Mouse (Mus musculus): Measurements from ENCODE around the gene Krt76. TPM values are rescaled to one million over a fixed set of nuclear protein-coding genes. Genes with fewer than 3 reads are reported as not detected.

The Krt76 gene
- polyA plus RNA-seq, 1 experiment from 2014 or later: not detected

GRCm38 (mm10) chr15:101859735-101860170 is 33.0 kb downstream of the Krt76 start:
- Histone ChIP-seq H3K27ac (no peak overlapping the region), H3K4me1 (no peaks in the 10 kb centered on the region), H3K9ac (peak overlapping the region; percentile 28; the same call in 1 of the 2 replicates), H3K36me3 (no peaks in the 10 kb centered on the region), H3K4me3 (peak overlapping the region; percentile 36), H3K9me3 (no peaks in the 10 kb centered on the region), H3K27me3 (peaks cover 57% of the 10 kb centered on the region), H3K4me2 (peak overlapping the region; percentile 72)
- ATAC-seq (ENCODE audit: borderline replicate concordance, extremely low read depth, low FRiP score, low TSS enrichment): no peak
- WGBS: under 1% methylated on average over 33 of the region's 33 CpGs

DNA sequence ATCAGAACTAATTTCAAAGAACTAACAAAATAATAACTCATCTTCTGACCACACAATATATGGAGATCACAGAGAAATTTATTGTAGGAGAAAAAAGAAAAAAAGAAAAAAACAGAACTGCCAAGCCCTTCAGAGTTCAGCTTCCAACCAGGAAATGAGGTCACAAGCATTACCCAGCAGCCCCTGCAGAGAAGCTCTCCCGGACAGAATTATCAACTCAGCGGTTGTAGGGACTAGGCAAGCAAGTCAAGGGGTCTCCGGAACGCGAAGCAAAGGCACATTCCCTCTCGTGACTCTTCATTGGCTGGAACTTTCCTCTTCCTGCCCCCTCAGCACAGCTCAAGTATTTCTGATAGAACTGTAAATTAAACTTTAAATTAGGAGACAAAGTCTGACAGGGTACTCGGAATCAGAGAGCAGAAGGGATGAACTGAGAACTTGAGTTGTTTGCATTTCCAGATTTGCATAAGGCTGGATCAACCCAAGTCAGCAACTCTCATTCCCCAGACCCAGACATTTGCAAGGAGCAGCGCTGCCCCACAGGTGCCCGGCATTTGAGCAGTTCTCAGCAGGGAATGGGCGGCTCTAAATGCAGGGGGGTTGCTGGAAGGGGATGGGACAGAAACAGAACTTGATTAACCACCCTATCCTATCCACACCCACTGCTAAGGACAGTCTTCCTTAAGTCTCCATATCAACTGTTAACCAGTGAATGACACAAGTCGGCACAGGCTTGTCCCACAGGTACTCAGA is 33.9 kb downstream of the Krt76 start:
- Histone ChIP-seq H3K4me3 (no peak overlapping the region), H3K4me1 (no peaks in the 10 kb centered on the region), H3K4me2 (peak overlapping the region; percentile 72), H3K27ac (no peak overlapping the region), H3K9ac (no peak overlapping the region), H3K9me3 (no peaks in the 10 kb centered on the region), H3K27me3 (peaks cover 64% of the 10 kb centered on the region), H3K36me3 (no peaks in the 10 kb centered on the region)
- 4% methylated on average over 11 of the region's 11 CpGs for WGBS
- ATAC-seq (ENCODE audit: borderline replicate concordance, extremely low read depth, low FRiP score, low TSS enrichment): no peak

- Histone ChIP-seq H3K9ac (no peak overlapping the region), H3K36me3 (no peaks in the 10 kb centered on the region), H3K9me3 (no peaks in the 10 kb centered on the region), H3K4me1 (no peaks in the 10 kb centered on the region), H3K4me2 (no peak overlapping the region), H3K27ac (no peak overlapping the region), H3K4me3 (no peak overlapping the region), H3K27me3 (peaks cover 75% of the 10 kb centered on the region)
- ATAC-seq (ENCODE audit: borderline replicate concordance, extremely low read depth, low FRiP score, low TSS enrichment): no peak
- 54% methylated on average over 5 of the region's 5 CpGs for WGBS
Observed at GRCm38 (mm10) chr15:101856696-101857095, 36.0 kb downstream of the Krt76 start.

DNA sequence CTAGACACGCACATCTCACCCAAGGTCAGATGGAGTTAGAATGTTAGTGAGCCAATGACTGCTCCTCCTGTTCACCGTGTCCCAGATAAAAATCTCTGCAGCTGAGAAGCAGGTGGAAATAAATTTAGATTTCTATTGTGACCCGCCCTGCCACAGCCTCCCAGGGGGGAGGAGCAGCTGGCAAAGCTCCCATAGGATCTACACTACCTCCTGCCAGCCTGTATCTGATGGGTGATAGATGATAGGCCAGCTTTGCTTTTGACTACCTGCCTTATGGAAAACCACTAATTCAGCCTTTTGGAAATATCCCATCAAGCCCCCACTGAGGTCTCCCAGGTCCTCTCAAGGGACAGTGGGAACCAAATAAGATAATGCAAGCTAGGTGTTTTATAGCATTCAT is 37.0 kb downstream of the Krt76 start:
- 48% methylated on average over 3 of the region's 3 CpGs for WGBS
- Histone ChIP-seq H3K4me2 (no peak overlapping the region), H3K4me1 (no peaks in the 10 kb centered on the region), H3K4me3 (no peak overlapping the region), H3K9me3 (no peaks in the 10 kb centered on the region), H3K9ac (no peak overlapping the region), H3K27ac (no peak overlapping the region), H3K27me3 (peaks cover 65% of the 10 kb centered on the region), H3K36me3 (no peaks in the 10 kb centered on the region)
- no peak for ATAC-seq (ENCODE audit: borderline replicate concordance, extremely low read depth, low FRiP score, low TSS enrichment)

GRCm38 (mm10) chr15:101854294-101854693 is 38.4 kb downstream of the Krt76 start:
- peaks cover 51% of the 10 kb centered on the region; the same call in 1 of the 2 replicates for H3K27me3 ChIP-seq

GRCm38 (mm10) chr15:101852571-101852970 is 40.1 kb downstream of the Krt76 start:
- WGBS: 38% methylated on average over 5 of the region's 5 CpGs
- no peak overlapping the region for H3K4me2 ChIP-seq
- H3K27ac ChIP-seq: no peak overlapping the region
- H3K36me3 ChIP-seq: no peaks in the 10 kb centered on the region
- H3K9ac ChIP-seq: no peak overlapping the region
- ATAC-seq (ENCODE audit: borderline replicate concordance, extremely low read depth, low FRiP score, low TSS enrichment): no peak
- no peak overlapping the region for H3K4me3 ChIP-seq
- H3K9me3 ChIP-seq: no peaks in the 10 kb centered on the region
- H3K27me3 ChIP-seq: peaks cover 39% of the 10 kb centered on the region; the same call in 1 of the 2 replicates
- no peaks in the 10 kb centered on the region for H3K4me1 ChIP-seq

More at GRCm38 (mm10) chr15:101854294-101854693, 38.4 kb downstream of the Krt76 start:
- H3K36me3 ChIP-seq: no peaks in the 10 kb centered on the region
- H3K4me2 ChIP-seq: no peak overlapping the region
- H3K27ac ChIP-seq: no peak overlapping the region
- no peak overlapping the region for H3K4me3 ChIP-seq
- no peaks in the 10 kb centered on the region for H3K9me3 ChIP-seq
- H3K9ac ChIP-seq: no peak overlapping the region
- ATAC-seq (ENCODE audit: borderline replicate concordance, extremely low read depth, low FRiP score, low TSS enrichment): no peak
- WGBS: 10% methylated on average over 5 of the region's 5 CpGs
- H3K4me1 ChIP-seq: no peaks in the 10 kb centered on the region

GRCm38 (mm10) chr15:101850694-101851093 is 42.0 kb downstream of the Krt76 start, which contains the start of gene Krt1:
Gene Krt1 (minus strand): TSS chr15:101850794.
- peaks cover 43% of the 10 kb centered on the region for H3K27me3 ChIP-seq
- H3K9me3 ChIP-seq: no peaks in the 10 kb centered on the region
- no peak for ATAC-seq (ENCODE audit: borderline replicate concordance, extremely low read depth, low FRiP score, low TSS enrichment)
- 0 out of 2 replicates have a peak, but pooled peaks cover under 1% of the 10 kb centered on the region for H3K4me1 ChIP-seq
- no peak within 1 kb of the TSS for H3K9ac ChIP-seq
- 57% methylated on average over 6 of the region's 6 CpGs for WGBS
- no peak within 1 kb of the TSS for H3K27ac ChIP-seq
- no peaks in the 10 kb centered on the region for H3K36me3 ChIP-seq
- H3K4me2 ChIP-seq: no peak within 1 kb of the TSS
- H3K4me3 ChIP-seq: no peak within 1 kb of the TSS

- 2% methylated on average over 36 of the region's 37 CpGs for WGBS
- Histone ChIP-seq H3K27ac (no peak overlapping the region), H3K4me2 (peak overlapping the region; percentile 89), H3K9ac (peak overlapping the region; percentile 45), H3K9me3 (no peaks in the 10 kb centered on the region), H3K27me3 (peaks cover 21% of the 10 kb centered on the region), H3K4me1 (0 out of 2 replicates have a peak, but pooled peaks cover 3% of the 10 kb centered on the region), H3K4me3 (peak overlapping the region; percentile 49), H3K36me3 (no peaks in the 10 kb centered on the region)
- peak; percentile 46; the same call in 1 of the 2 replicates for ATAC-seq (ENCODE audit: borderline replicate concordance, extremely low read depth, low FRiP score, low TSS enrichment)
Observed at GRCm38 (mm10) chr15:101845971-101846403, 46.7 kb downstream of the Krt76 start.

DNA sequence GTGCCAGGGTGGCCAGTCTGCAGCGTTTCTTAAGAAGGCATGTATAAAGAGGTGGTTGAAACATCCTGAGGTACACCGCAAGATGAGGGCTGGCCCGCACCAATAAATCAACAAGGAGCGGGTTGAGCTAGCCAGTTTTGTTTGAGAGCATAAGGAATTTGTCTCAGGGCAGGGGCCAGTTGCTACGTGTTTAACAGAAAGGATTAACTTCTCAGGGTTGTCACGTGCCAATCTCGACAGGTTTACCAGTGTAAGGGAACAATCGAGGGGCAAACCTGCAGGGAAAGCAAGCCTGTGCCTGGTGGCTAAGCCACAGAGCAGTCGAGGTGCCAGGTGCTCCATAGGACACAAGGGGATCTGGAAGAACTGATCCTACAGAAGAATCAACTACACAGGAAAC is 49.5 kb downstream of the Krt76 start:
- Histone ChIP-seq H3K36me3 (no peaks in the 10 kb centered on the region), H3K27ac (no peak overlapping the region), H3K9ac (no peak overlapping the region), H3K27me3 (peaks cover 21% of the 10 kb centered on the region), H3K4me1 (0 out of 2 replicates have a peak, but pooled peaks cover 3% of the 10 kb centered on the region), H3K9me3 (no peaks in the 10 kb centered on the region), H3K4me3 (no peak overlapping the region), H3K4me2 (no peak overlapping the region)
- 40% methylated on average over 9 of the region's 9 CpGs for WGBS
- no peak for ATAC-seq (ENCODE audit: borderline replicate concordance, extremely low read depth, low FRiP score, low TSS enrichment)

DNA sequence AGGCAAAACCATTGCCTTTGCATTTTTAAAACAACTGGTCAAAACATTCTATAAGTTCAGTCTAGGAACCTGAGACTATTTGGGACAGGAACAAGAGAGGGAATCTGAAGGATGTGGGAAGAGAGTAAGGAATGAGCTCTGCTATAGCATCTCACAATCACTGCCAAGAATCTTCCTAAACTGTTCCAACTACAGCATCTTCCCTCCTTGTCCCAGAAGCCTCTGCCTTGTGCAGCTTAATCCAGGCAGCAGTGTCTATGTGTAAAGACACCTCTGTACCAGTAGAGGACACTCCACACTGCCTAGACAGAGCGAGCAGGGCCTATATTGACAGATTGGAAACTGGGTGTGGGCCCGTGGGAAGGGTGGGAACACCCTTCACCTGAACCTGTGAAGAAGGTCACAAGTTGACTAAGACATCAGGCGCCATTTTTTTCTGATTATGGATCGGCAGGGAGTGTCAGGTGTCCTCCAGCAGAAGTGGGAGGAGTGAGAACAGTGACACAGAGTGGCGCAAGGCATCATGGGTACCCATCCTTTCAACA is 57.9 kb downstream of the Krt76 start:
- Histone ChIP-seq H3K27ac (no peak overlapping the region), H3K27me3 (no peaks in the 10 kb centered on the region), H3K4me2 (no peak overlapping the region), H3K9ac (no peak overlapping the region), H3K36me3 (no peaks in the 10 kb centered on the region), H3K9me3 (no peaks in the 10 kb centered on the region), H3K4me1 (no peaks in the 10 kb centered on the region), H3K4me3 (no peak overlapping the region)
- 57% methylated on average over 5 of the region's 5 CpGs for WGBS
- no peak for ATAC-seq (ENCODE audit: borderline replicate concordance, extremely low read depth, low FRiP score, low TSS enrichment)
